Mouse (Mus musculus) embryonic fibroblast, embryonic 13.5 days (primary cell): ENCODE measurements around the gene Gm44790. TPM values are rescaled to one million over a fixed set of nuclear protein-coding genes. Genes with fewer than 3 reads are reported as not detected.
A peak's percentile ranks its signal among the peaks of the same experiment; 100 is the strongest.

ENCODE experiments used
- H3K27ac ChIP-seq: 2 replicates; pipeline ENCODE4 v1.5.1; 2012; ENCODE audit warnings: low read length, control low read depth, inconsistent platforms; ENCODE audit not compliant: insufficient read depth
- H3K4me1 ChIP-seq: 2 replicates; pipeline ENCODE4 v1.6.1; 2011; ENCODE audit warnings: low read length; ENCODE audit not compliant: control insufficient read depth, insufficient read depth
- H3K4me3 ChIP-seq: 2 replicates; pipeline ENCODE4 v1.5.1; 2011; ENCODE audit warnings: mild to moderate bottlenecking, control low read depth, low read length; ENCODE audit not compliant: insufficient read depth
- CTCF ChIP-seq: IDR thresholded peaks from 2 replicates; pipeline ENCODE4 v1.5.1; 2011; ENCODE audit warnings: mild to moderate bottlenecking, control low read depth, low read length, moderate library complexity, borderline replicate concordance; ENCODE audit not compliant: insufficient read depth
- POLR2A ChIP-seq: IDR thresholded peaks from 2 replicates; pipeline ENCODE4 v1.6.1; 2011; ENCODE audit warnings: low read depth, mild to moderate bottlenecking, control low read depth, low read length, moderate library complexity
- polyA plus RNA-seq: library from polyadenylated mRNA; stranded (reverse); fragments of >200 nt; gene quantifications from 2 replicates; pipeline ENCODE4 v1.2.4, GENCODE M21; 2011; ENCODE audit warnings: low read depth; ENCODE audit not compliant: missing spikeins, insufficient read length

The Gm44790 gene
- polyA plus RNA-seq, 1 experiment = not detected

DNA sequence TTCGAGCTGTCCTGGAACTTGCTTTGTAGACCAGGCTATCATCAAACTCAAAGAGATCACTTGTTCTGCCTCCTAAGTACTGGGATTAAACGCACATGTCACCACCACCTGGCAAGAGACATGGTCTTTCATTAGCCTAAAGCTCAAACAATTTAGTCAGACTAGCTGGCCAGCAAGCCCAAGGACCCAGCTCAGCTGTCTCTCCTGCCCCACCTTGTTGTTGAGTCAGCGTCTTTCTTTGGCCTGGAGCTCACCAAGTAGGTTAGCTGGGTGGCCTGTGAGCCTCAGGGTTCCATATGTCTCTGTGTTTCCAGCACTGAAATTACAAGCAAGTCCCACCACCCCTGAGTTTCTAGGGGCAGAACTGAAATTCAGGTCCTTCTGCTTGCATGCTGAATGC lies 36.6 kb downstream of the Gm44790 start:
- TF ChIP-seq POLR2A (no peak), CTCF (no peak)
- Histone ChIP-seq H3K4me3 (no peak overlapping the region), H3K27ac (no peak overlapping the region), H3K4me1 (no peaks in the 10 kb centered on the region)

DNA sequence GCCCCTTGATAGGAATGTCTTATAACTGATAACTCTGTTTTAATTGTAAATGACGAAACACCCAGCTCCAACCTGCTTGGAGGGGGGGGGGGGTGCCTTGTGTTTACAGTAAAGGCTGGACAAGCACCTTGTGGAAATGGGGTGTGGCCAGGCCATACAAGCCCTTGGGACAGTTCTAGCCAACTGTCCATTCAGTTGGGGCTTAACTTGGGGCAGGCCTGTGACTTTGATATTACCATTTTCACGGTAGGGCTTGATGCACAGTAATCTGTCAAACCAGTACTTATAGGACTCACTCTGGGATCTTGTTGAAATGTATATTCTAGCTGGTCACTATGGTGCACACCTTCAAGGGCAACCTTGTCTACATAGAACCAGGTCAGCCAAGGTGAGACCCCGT lies 44.9 kb downstream of the Gm44790 start:
- H3K27ac ChIP-seq = peak overlapping the region; percentile 79
- H3K4me1 ChIP-seq = peaks cover 6% of the 10 kb centered on the region; the same call in 1 of the 2 replicates
- TF ChIP-seq POLR2A (no peak), CTCF (no peak)
- no peak overlapping the region for H3K4me3 ChIP-seq

DNA sequence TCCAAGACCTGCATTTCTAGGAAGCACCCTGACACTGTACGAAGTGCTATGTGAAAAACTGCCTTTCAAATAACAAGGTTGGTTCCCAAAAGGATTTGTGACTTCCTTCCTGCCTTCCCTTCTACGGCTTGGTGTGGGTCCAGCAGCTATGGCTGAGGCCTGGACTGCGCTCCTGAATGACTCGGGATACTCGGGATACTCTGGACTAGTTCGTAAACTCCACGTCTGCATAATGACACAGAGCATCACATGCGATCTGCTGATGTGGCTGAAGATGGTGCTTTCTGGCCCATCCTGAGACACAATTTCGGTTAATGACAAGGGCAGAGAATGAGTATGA lies 45.3 kb downstream of the Gm44790 start:
- TF ChIP-seq CTCF (no peak), POLR2A (no peak)
- Histone ChIP-seq H3K4me1 (peaks cover 6% of the 10 kb centered on the region; the same call in 1 of the 2 replicates), H3K27ac (peak overlapping the region; percentile 79), H3K4me3 (no peak overlapping the region)

DNA sequence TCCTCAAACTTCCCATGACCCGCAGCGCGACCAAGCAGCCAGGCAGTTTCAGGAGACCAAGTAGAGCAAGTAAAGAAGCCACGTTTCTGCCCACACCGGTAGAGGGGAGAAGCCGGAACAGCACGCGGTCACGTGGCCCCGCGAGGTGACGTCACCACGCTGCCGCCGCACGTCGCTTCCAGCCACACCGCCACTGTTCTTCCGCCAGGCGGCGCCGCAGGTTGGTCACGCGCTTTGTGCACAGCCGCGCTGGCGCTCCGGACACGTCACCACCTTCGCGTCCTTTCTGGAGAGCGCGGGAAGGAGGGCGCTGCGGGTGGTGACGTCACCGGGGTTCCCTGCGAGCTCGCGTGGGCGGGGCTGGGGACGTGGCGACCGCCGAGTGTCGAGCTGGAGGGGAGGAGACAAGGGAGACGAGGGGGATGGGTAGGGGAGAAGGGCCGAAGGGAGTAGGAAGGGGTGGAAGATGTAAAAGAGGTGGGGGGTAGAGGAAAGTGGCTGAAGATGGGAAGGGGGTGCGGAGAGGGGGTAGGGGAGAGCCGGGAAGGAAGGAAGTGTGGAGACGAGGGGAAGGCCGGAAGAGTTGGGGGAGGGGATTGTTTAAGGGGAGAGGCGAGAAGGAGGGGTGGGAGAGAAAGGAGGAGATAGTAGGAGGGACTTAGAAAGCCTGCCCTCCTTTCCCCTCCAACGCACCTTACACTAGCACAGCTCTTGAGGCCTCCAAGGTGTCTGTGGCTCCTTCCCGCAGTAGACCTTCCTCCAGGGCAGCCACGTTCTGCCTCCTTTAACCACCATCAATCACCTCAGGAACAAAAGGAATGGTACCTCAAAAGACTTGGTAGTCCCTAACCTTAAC lies 45.9 kb downstream of the Gm44790 start:
- Histone ChIP-seq H3K27ac (peak overlapping the region; percentile 79), H3K4me3 (peak overlapping the region; percentile 15; the same call in 1 of the 2 replicates), H3K4me1 (peaks cover 6% of the 10 kb centered on the region; the same call in 1 of the 2 replicates)
- TF ChIP-seq POLR2A (peak; percentile 99), CTCF (peak; percentile 98)

DNA sequence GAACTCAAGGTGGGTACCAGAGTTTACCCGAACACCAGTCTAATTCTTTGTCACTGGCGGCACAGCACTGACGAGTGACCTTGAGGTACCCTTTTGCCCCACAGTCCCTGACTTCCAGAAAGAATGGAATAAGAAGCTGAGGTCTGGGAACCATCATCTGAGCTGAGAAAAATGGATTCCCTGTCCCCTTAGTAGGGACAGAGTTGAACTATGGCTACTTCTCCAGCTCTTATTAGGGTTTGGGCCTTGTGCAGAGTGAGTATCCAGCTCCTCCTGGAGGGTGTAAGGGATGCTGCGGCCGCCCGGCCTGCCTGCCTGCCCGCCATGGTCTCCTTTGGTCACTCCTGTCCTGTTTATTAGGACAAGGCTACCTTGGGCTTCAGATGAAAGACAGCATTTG lies 46.6 kb downstream of the Gm44790 start:
- H3K4me1 ChIP-seq = peaks cover 6% of the 10 kb centered on the region; the same call in 1 of the 2 replicates
- no peak; the same call in none of the 2 replicates for TF ChIP-seq POLR2A
- TF ChIP-seq CTCF = no peak
- H3K27ac ChIP-seq = peak overlapping the region; percentile 62
- H3K4me3 ChIP-seq = peak overlapping the region; percentile 15; the same call in 1 of the 2 replicates

DNA sequence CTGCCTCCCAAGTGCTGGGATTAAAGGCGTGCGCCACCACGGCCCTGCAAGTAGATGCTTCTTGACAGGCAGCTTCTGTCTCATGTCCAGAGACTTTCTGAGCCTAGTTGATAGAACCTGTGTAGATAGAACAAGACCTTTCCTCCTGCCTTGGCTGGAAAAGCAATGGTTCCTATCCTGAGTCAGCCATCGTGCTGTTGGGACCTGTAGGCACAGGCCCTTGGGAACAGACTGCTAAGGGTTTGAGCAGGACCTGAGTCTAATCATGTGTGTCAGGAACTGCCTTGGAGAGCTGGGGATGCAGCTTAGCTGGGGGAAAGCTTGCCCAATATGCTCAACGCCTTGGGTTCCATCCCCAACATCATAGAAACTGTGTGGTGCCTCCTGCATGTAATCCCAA lies 47.6 kb downstream of the Gm44790 start:
- H3K4me1 ChIP-seq = peaks cover 6% of the 10 kb centered on the region; the same call in 1 of the 2 replicates
- H3K4me3 ChIP-seq = no peak overlapping the region
- no peak overlapping the region for H3K27ac ChIP-seq
- TF ChIP-seq CTCF (no peak), POLR2A (no peak)

- no peak for TF ChIP-seq POLR2A
- TF ChIP-seq CTCF = no peak
- no peak overlapping the region for H3K27ac ChIP-seq
- peaks cover 6% of the 10 kb centered on the region; the same call in 1 of the 2 replicates for H3K4me1 ChIP-seq
- no peak overlapping the region for H3K4me3 ChIP-seq
Observed at GRCm38 (mm10) chr6:86474646-86475181, 48.3 kb downstream of the Gm44790 start.

DNA sequence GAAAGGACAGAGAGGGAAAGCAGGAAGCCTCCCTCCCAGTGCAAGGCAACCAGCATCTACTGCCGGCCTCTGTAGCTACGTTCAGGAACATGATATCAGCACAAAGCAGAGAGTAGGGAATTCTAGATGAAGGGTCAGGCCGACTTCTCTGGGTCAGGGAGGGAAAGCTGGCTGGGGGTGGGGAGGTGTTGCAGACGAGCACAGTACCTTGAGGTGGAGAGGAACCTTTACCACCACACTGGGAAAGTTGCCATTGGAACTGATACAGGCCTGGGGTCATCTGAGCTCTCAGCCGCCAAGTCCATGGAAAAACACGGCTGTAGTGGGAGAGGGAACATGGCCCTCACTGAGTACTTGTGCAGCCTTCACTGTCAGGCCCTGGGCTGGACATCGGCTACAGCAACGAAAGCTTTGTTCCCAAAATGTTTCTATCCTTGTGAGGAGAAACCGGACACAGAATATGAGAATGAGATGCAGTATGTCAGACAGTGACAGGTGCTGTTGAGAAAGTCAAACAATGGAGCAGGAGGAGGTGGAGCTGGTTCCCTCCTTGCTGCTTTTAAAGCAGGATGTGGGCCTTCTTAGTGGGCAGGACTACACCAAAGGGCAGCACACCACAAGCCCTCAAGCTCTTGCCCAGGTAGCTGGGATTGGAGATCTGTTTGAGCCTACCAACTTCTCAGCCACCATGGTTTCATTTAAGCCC lies 49.2 kb downstream of the Gm44790 start:
- Histone ChIP-seq H3K4me3 (no peak overlapping the region), H3K27ac (no peak overlapping the region), H3K4me1 (peaks cover 6% of the 10 kb centered on the region; the same call in 1 of the 2 replicates)
- TF ChIP-seq POLR2A (no peak), CTCF (no peak)

GRCm38 (mm10) chr6:86476931-86477330 lies 50.5 kb downstream of the Gm44790 start:
- TF ChIP-seq POLR2A (no peak), CTCF (no peak)
- Histone ChIP-seq H3K4me1 (peaks cover 5% of the 10 kb centered on the region; the same call in 1 of the 2 replicates), H3K27ac (no peak overlapping the region), H3K4me3 (no peak overlapping the region)
